Mouse (Mus musculus) heart, postnatal 36 days (tissue): ENCODE data around the gene Tmprss13. TPM values are rescaled to one million over a fixed set of nuclear protein-coding genes. Genes with fewer than 3 reads are reported as not detected.

Source experiments
- DNase-seq, 2 experiments: peaks; one replicate each; pipeline ENCODE4 v3.0.0; 2021 to 2022
- intact Hi-C: fragments of 180-260 bp; cut with DNase I; formaldehyde crosslinking; loops from one replicate; pipeline ENCODE4 v1.15.1; 2025
- total RNA-seq, 2 experiments: library from RNA; stranded (reverse); gene quantifications; 2 replicates each; pipeline ENCODE4 v1.2.3; 2021

Gene Tmprss13
- total RNA-seq = 1 to 10 TPM; 2.4 to 3.6 TPM

GRCm38 (mm10) chr9:45318855-45319254 is at the start of gene Tmprss13:
Gene Tmprss13 (plus strand): TSS chr9:45319100.
- no peak for DNase-seq
- intact Hi-C loops = no loop called here

GRCm38 (mm10) chr9:45272213-45272612 is 46.7 kb upstream of the Tmprss13 start:
- no peak for DNase-seq
- intact Hi-C loops = no loop called here

- DNase-seq = no peak
- intact Hi-C loops = no loop called here
These were observed 44.7 kb upstream of the Tmprss13 start for GRCm38 (mm10) chr9:45274218-45274617.

- DNase-seq = no peak
- intact Hi-C loops = no loop called here
These were observed 44.3 kb upstream of the Tmprss13 start for GRCm38 (mm10) chr9:45274635-45275034.

- intact Hi-C loops = no loop called here
- no peak for DNase-seq
These were observed 38.8 kb upstream of the Tmprss13 start for GRCm38 (mm10) chr9:45280059-45280458.

GRCm38 (mm10) chr9:45280891-45281290 is 38.0 kb upstream of the Tmprss13 start:
- DNase-seq = no peak
- intact Hi-C loops = no loop called here

- no peak for DNase-seq
- intact Hi-C loops = no loop called here
These were observed 36.4 kb upstream of the Tmprss13 start for GRCm38 (mm10) chr9:45282466-45282865.

GRCm38 (mm10) chr9:45291481-45292168 is 27.3 kb upstream of the Tmprss13 start:
- DNase-seq = no peak
- intact Hi-C loops = no loop called here

GRCm38 (mm10) chr9:45294210-45295011 is 24.5 kb upstream of the Tmprss13 start:
- peak in 1 of 2 experiments; percentile 27 for DNase-seq
- intact Hi-C loops = no loop called here

GRCm38 (mm10) chr9:45299231-45300006 is 19.5 kb upstream of the Tmprss13 start:
- intact Hi-C loops = loop anchor here (1.0 to 2.0 kb wide), 4 partner anchors 46 to 109 kb away; no protein-coding TSS in a partner anchor
- peak in 1 of 2 experiments; percentile 57 for DNase-seq

GRCm38 (mm10) chr9:45300422-45301104 is 18.3 kb upstream of the Tmprss13 start:
- peak; percentile 94 to 97 for DNase-seq

GRCm38 (mm10) chr9:45301771-45302170 is 17.1 kb upstream of the Tmprss13 start:
- intact Hi-C loops = loop anchor here (2.0 kb wide), 2 partner anchors 81 to 107 kb away; no protein-coding TSS in a partner anchor

More at GRCm38 (mm10) chr9:45300422-45301104, 18.3 kb upstream of the Tmprss13 start:
- intact Hi-C loops = loop anchor here (1.0 to 2.0 kb wide), 4 partner anchors 45 to 108 kb away; no protein-coding TSS in a partner anchor

GRCm38 (mm10) chr9:45306746-45307410 is 12.0 kb upstream of the Tmprss13 start:
- DNase-seq = no peak
- intact Hi-C loops = no loop called here

More at GRCm38 (mm10) chr9:45301771-45302170, 17.1 kb upstream of the Tmprss13 start:
- DNase-seq = no peak

GRCm38 (mm10) chr9:45308521-45308920 is 10.4 kb upstream of the Tmprss13 start:
- no peak for DNase-seq
- intact Hi-C loops = no loop called here

GRCm38 (mm10) chr9:45311858-45312257 is 7.0 kb upstream of the Tmprss13 start:
- DNase-seq = no peak
- intact Hi-C loops = no loop called here

GRCm38 (mm10) chr9:45313913-45314312 is 5.0 kb upstream of the Tmprss13 start:
- intact Hi-C loops = no loop called here
- DNase-seq = no peak

GRCm38 (mm10) chr9:45317635-45318034 is 1.3 kb upstream of the Tmprss13 start:
- peak in 1 of 2 experiments; percentile 17 for DNase-seq
- intact Hi-C loops = no loop called here

GRCm38 (mm10) chr9:45321465-45321864 is 2.6 kb downstream of the Tmprss13 start:
- no peak for DNase-seq
- intact Hi-C loops = no loop called here

GRCm38 (mm10) chr9:45321946-45322430 is 3.1 kb downstream of the Tmprss13 start:
- no peak for DNase-seq
- intact Hi-C loops = no loop called here
